ENCODE assay signal across 24 mouse cellular contexts in the genomic region with DNA sequence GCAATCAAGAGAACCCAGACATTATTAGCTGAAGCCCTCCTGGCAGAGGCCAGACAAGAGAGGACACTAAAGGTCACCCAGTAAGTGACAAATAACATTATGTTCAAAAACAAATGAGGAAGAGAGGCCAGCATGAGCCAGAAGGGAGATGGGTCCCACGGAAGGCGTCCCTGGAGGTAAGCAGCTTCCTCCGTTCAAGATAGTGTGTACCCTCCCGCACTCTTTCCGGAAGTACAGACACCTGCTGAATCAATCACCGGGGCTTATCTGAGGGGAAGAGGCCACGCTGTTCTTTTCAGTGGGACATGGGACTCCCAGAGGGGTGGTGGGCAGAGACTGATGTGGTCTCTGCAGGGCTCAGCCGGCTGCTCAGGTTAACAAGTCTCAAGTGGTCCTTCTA.
A peak's percentile ranks its signal among the peaks of the same experiment; 100 is the strongest.
DNase-seq lines count a peak whose midpoint lies in the region; ATAC-seq and TF ChIP-seq lines count a peak whose summit lies in the region.
"Had no signal": no experiment of that assay in that cellular context is flagged by ENCODE, and none has a peak within 500 bp of the region (broad histone marks: within the 10 kb centered on the region; RNA-seq: fewer than 3 reads in every experiment).

No protein-coding gene starts in this region.

- TF ChIP-seq EP300 in liver, postnatal 0 days (IDR thresholded peaks at IDR 0.05; ENCODE audit: low read depth), result no peak

- 0 out of 2 replicates have a peak, but pooled peaks cover 3% of the 10 kb centered on the region for H3K9me3 ChIP-seq in heart, embryonic 12.5 days (replicated peaks)
- H3K9me3 ChIP-seq in kidney, embryonic 16.5 days (ENCODE audit: low read length), result no peaks in the 10 kb centered on the region
- H3K9me3 ChIP-seq in liver, postnatal 0 days (ENCODE audit: low read length), result no peaks in the 10 kb centered on the region
- H3K9me3 ChIP-seq: heart, embryonic 15.5 days; kidney, embryonic 15.5 days; liver, embryonic 12.5 days; midbrain, embryonic 13.5 days; neural tube, embryonic 13.5 days had no signal

- no peak overlapping the region for H3K9ac ChIP-seq in heart, embryonic 12.5 days
- no peak overlapping the region for H3K9ac ChIP-seq in kidney, embryonic 16.5 days (replicated peaks; ENCODE audit: low read length)
- no peak overlapping the region for H3K9ac ChIP-seq in liver, postnatal 0 days (replicated peaks)
- H3K9ac ChIP-seq: heart, embryonic 15.5 days; kidney, embryonic 15.5 days; liver, embryonic 12.5 days; midbrain, embryonic 13.5 days; neural tube, embryonic 13.5 days had no signal

- no peak overlapping the region for H3K4me2 ChIP-seq in heart, embryonic 12.5 days
- no peak overlapping the region for H3K4me2 ChIP-seq in kidney, embryonic 16.5 days (replicated peaks; ENCODE audit: low read depth, low read length)
- H3K4me2 ChIP-seq in liver, postnatal 0 days (ENCODE audit: low read depth, low read length), result no peak overlapping the region
- H3K4me2 ChIP-seq: heart, embryonic 15.5 days; kidney, embryonic 15.5 days; liver, embryonic 12.5 days; midbrain, embryonic 13.5 days; neural tube, embryonic 13.5 days had no signal

- no peak for ATAC-seq in heart, embryonic 12.5 days (ENCODE audit: insufficient number of reproducible peaks, low FRiP score)
- ATAC-seq in kidney, embryonic 16.5 days (ENCODE audit: low FRiP score, low TSS enrichment), result no peak
- no peak for ATAC-seq in liver, postnatal 0 days
- ATAC-seq: forebrain, embryonic 16.5 days; hindbrain, embryonic 16.5 days; liver, embryonic 12.5 days; lung, postnatal 0 days; midbrain, embryonic 13.5 days had no signal

- peaks cover 7% of the 10 kb centered on the region for H3K36me3 ChIP-seq in heart, embryonic 12.5 days
- no peaks in the 10 kb centered on the region for H3K36me3 ChIP-seq in kidney, embryonic 16.5 days (ENCODE audit: insufficient read depth, low read length)
- no peaks in the 10 kb centered on the region for H3K36me3 ChIP-seq in liver, postnatal 0 days (replicated peaks; ENCODE audit: insufficient read depth, low read length)
- H3K36me3 ChIP-seq: heart, embryonic 15.5 days; kidney, embryonic 15.5 days; liver, embryonic 12.5 days; midbrain, embryonic 13.5 days; neural tube, embryonic 13.5 days had no signal

- H3K4me1 ChIP-seq in heart, embryonic 12.5 days (replicated peaks), result peaks cover 2% of the 10 kb centered on the region
- peaks cover 5% of the 10 kb centered on the region; the same call in 1 of the 2 replicates for H3K4me1 ChIP-seq in kidney, embryonic 16.5 days (ENCODE audit: insufficient read depth, low read length)
- H3K4me1 ChIP-seq in liver, postnatal 0 days (ENCODE audit: insufficient read depth), result no peaks in the 10 kb centered on the region
- H3K4me1 ChIP-seq: liver, embryonic 12.5 days; midbrain, embryonic 13.5 days; neural tube, embryonic 13.5 days had no signal

- intact Hi-C loops in heart, postnatal 25 days (cut with DNase I), result loop anchor here (5.0 to 10.0 kb wide), 2 partner anchors 68 to 365 kb away; no protein-coding TSS in a partner anchor

- H3K27me3 ChIP-seq in heart, embryonic 12.5 days (replicated peaks), result no peaks in the 10 kb centered on the region
- H3K27me3 ChIP-seq in kidney, embryonic 16.5 days (ENCODE audit: insufficient read depth, low read length), result no peaks in the 10 kb centered on the region
- H3K27me3 ChIP-seq in liver, postnatal 0 days (ENCODE audit: insufficient read depth, low read length), result no peaks in the 10 kb centered on the region
- H3K27me3 ChIP-seq: CH12.LX; heart, embryonic 15.5 days; midbrain, embryonic 13.5 days; neural tube, embryonic 13.5 days had no signal

- no peak overlapping the region for H3K4me3 ChIP-seq in heart, embryonic 12.5 days
- no peak overlapping the region for H3K4me3 ChIP-seq in kidney, embryonic 16.5 days (ENCODE audit: low read length)
- no peak overlapping the region for H3K4me3 ChIP-seq in liver, postnatal 0 days (ENCODE audit: low read depth, low read length)
- H3K4me3 ChIP-seq: erythroblast, embryonic 14.5 days; heart, embryonic 15.5 days; kidney, embryonic 15.5 days; liver, embryonic 12.5 days; megakaryocyte, embryonic 14.5 days; midbrain, embryonic 13.5 days; neural tube, embryonic 13.5 days had no signal

- H3K27ac ChIP-seq in heart, embryonic 12.5 days (ENCODE audit: poor library complexity, severe bottlenecking), result no peak overlapping the region
- no peak overlapping the region for H3K27ac ChIP-seq in kidney, embryonic 16.5 days (ENCODE audit: low read length)
- no peak overlapping the region for H3K27ac ChIP-seq in liver, postnatal 0 days (ENCODE audit: low read depth)
- H3K27ac ChIP-seq: heart, embryonic 15.5 days; kidney, embryonic 15.5 days; liver, embryonic 12.5 days; midbrain, embryonic 13.5 days; neural tube, embryonic 13.5 days had no signal

- DNase-seq in adrenal gland, adult (ENCODE audit: inconsistent age in 2 of 2, low spot score in 1 of 2), result peak; percentile 31 to 46
- no peak for DNase-seq in adrenal gland, adult 2 months
- DNase-seq in heart, adult 11 months, result peak; percentile 99
- DNase-seq in kidney, adult 18-20 months, result peak; percentile 9
- DNase-seq in heart, postnatal 25 days (ENCODE audit: low spot score), result peak; percentile 69
- DNase-seq in liver, postnatal 0 days, result no peak
- DNase-seq: cerebellum, adult 2 months; cerebellum, postnatal 14 days; layer of hippocampus, postnatal 36 days; left cerebral cortex, postnatal 4 days; lung, postnatal 4 days had no signal

- no peak for TF ChIP-seq CTCF in liver, postnatal 0 days (IDR thresholded peaks at IDR 0.05; ENCODE audit: low read depth)

- WGBS in heart, embryonic 12.5 days, result 66% methylated on average over 8 of the region's 8 CpGs
- WGBS in kidney, embryonic 16.5 days, result 80% methylated on average over 8 of the region's 8 CpGs
- 72% methylated on average over 8 of the region's 8 CpGs for WGBS in liver, postnatal 0 days (ENCODE audit: insufficient replicate concordance)

Comparison
In these comparisons a context has a peak if more than half of its experiments do, and no peak if none do; other contexts are left out.
1. DNase-seq: peak in adrenal gland, adult (2 of 2), heart, adult 11 months (single experiment), kidney, adult 18-20 months (single experiment) and heart, postnatal 25 days (single experiment); none in adrenal gland, adult 2 months (single experiment) and liver, postnatal 0 days (single experiment).